Mouse (Mus musculus): ENCODE data around the gene Guk1. TPM values are rescaled to one million over a fixed set of nuclear protein-coding genes. Genes with fewer than 3 reads are reported as not detected.

Guk1 gene
- polyA plus RNA-seq, 1 experiment: 81.0 TPM

DNA sequence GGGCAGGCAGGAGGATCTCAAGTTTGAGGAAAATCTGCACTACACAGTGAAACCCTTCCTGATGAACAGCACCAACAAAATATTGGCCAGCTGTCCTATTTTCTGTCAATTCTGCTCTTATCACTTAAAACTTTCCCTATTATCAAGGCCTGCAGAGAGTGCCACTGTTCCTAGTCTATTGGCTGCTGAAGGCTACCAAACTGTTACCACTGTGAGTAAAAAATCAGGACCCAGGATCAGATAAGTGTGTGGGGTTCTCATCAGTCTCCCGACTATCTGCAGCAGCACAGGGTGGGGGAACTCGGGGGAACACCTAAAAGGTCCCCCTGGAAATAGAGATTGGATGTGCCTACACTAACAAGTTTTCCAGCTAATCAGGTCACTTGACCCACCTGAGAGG, 33.2 kb upstream of the Guk1 start:
- Histone ChIP-seq H3K79me2 (ENCODE audit: control insufficient read depth, insufficient read depth) (peaks cover 90% of the 10 kb centered on the region), H3K27me3 (ENCODE audit: control insufficient read depth, insufficient read depth, insufficient read length) (no peaks in the 10 kb centered on the region), H3ac (ENCODE audit: control insufficient read depth, insufficient read length, low read depth) (no peak overlapping the region), H3K36me3 (ENCODE audit: control insufficient read depth, insufficient read depth) (peaks cover 51% of the 10 kb centered on the region), H3K4me3 (ENCODE audit: insufficient read depth, poor library complexity, severe bottlenecking) (no peak overlapping the region), H3K79me3 (ENCODE audit: low read depth) (peaks cover 82% of the 10 kb centered on the region)
- TF ChIP-seq CEBPB (IDR thresholded peaks at IDR 0.05; ENCODE audit: low read depth) (no peak), MYOD1 (IDR thresholded peaks at IDR 0.05; ENCODE audit: control insufficient read depth, insufficient read length, low read depth) (no peak), CTCF (IDR thresholded peaks at IDR 0.05; ENCODE audit: control insufficient read depth, insufficient read depth, insufficient read length) (no peak)

DNA sequence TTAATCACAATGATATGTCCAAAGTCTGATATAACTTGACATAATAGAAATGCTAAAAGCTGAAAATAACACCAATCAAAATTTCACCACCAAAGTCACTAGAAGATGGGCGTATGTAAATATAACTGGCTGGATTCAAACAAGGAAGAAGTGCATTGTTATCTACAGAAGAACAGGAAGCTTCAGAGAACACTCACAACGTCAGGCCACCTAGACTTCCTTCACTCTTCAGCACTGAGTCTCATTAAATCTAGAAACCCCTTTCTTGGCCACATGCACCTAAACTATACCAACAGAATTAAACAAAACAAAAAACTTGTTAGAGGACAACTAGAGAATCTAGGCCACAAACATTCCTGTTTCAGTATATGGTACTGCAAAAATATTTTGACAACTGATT, 32.5 kb upstream of the Guk1 start:
- TF ChIP-seq USF1 (IDR thresholded peaks at IDR 0.05; ENCODE audit: low read depth): no peak
- TF ChIP-seq MAX (IDR thresholded peaks at IDR 0.05): no peak
- no peak for TF ChIP-seq MYOG (IDR thresholded peaks at IDR 0.05; ENCODE audit: control insufficient read depth, extremely low read depth, insufficient read length)
- no peak for TF ChIP-seq CTCF (IDR thresholded peaks at IDR 0.05; ENCODE audit: control insufficient read depth, insufficient read depth, insufficient read length)
- TF ChIP-seq FOSL1 (IDR thresholded peaks at IDR 0.05; ENCODE audit: insufficient read depth, low read length, poor library complexity, severe bottlenecking): no peak
- no peak for TF ChIP-seq CEBPB (IDR thresholded peaks at IDR 0.05; ENCODE audit: low read depth)
- no peak for TF ChIP-seq MYOD1 (IDR thresholded peaks at IDR 0.05; ENCODE audit: control insufficient read depth, insufficient read length, low read depth)
- H3K4me3 ChIP-seq (ENCODE audit: insufficient read depth, poor library complexity, severe bottlenecking): no peak overlapping the region
- H3ac ChIP-seq (ENCODE audit: control insufficient read depth, insufficient read length, low read depth): no peak overlapping the region
- peaks cover 89% of the 10 kb centered on the region for H3K79me3 ChIP-seq (ENCODE audit: low read depth)
- peaks cover 96% of the 10 kb centered on the region for H3K79me2 ChIP-seq (ENCODE audit: control insufficient read depth, insufficient read depth)
- H3K36me3 ChIP-seq (ENCODE audit: control insufficient read depth, insufficient read depth): peaks cover 58% of the 10 kb centered on the region
- H3K27me3 ChIP-seq (ENCODE audit: control insufficient read depth, insufficient read depth, insufficient read length): no peaks in the 10 kb centered on the region

DNA sequence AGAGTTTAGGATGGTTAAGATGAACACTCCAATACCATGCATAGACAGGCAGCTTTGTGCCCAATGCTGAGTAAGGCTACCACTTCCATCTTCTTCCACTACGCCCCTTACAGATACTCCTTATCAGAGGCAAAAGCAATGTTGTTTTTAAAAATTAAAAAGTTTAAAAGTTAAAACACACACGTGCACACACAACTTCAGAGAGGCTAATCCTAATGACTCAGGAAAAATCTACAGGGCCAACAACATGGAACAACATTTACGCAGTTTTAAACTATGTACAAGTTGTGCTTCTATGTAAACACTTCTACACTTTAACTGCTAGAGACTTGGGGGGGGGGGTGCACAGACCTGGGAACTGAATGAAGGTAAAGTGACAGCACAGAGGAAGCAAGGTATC, 32.0 kb upstream of the Guk1 start:
- TF ChIP-seq CEBPB (IDR thresholded peaks at IDR 0.05; ENCODE audit: low read depth) (no peak), FOSL1 (IDR thresholded peaks at IDR 0.05; ENCODE audit: insufficient read depth, low read length, poor library complexity, severe bottlenecking) (no peak), CTCF (IDR thresholded peaks at IDR 0.05; ENCODE audit: control insufficient read depth, insufficient read depth, insufficient read length) (no peak), MYOG (IDR thresholded peaks at IDR 0.05; ENCODE audit: control insufficient read depth, extremely low read depth, insufficient read length) (no peak), MYOD1 (IDR thresholded peaks at IDR 0.05; ENCODE audit: control insufficient read depth, insufficient read length, low read depth) (no peak), USF1 (IDR thresholded peaks at IDR 0.05; ENCODE audit: low read depth) (no peak), MAX (IDR thresholded peaks at IDR 0.05) (no peak)
- no peak overlapping the region for H3ac ChIP-seq (ENCODE audit: control insufficient read depth, insufficient read length, low read depth)
- H3K27me3 ChIP-seq (ENCODE audit: control insufficient read depth, insufficient read depth, insufficient read length): no peaks in the 10 kb centered on the region
- peaks cover 93% of the 10 kb centered on the region for H3K79me3 ChIP-seq (ENCODE audit: low read depth)
- H3K36me3 ChIP-seq (ENCODE audit: control insufficient read depth, insufficient read depth): peaks cover 62% of the 10 kb centered on the region
- H3K4me3 ChIP-seq (ENCODE audit: insufficient read depth, poor library complexity, severe bottlenecking): no peak overlapping the region
- peaks cover 98% of the 10 kb centered on the region for H3K79me2 ChIP-seq (ENCODE audit: control insufficient read depth, insufficient read depth)

DNA sequence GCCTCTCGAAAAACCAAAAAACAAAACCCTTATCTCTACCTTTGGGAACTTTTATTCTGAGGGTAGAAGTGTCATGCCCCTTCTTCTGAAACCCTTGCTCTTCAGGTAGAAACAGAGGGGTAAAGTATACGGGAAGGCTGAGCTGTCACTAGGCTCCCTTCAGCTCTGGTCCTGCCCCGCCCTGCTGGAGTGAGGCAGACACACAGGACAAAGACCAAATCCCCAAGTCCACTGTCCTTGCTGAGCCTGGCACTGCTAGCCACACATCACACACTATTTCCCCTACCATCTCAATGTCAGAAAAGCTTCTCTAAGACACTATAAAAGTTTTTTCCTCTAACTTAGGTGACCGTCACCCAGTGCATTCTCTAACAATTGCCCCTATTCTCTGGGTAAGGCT, 30.3 kb upstream of the Guk1 start:
- Histone ChIP-seq H3K79me2 (ENCODE audit: control insufficient read depth, insufficient read depth) (peaks cover 100% of the 10 kb centered on the region), H3K79me3 (ENCODE audit: low read depth) (peaks cover 100% of the 10 kb centered on the region), H3ac (ENCODE audit: control insufficient read depth, insufficient read length, low read depth) (no peak overlapping the region), H3K27me3 (ENCODE audit: control insufficient read depth, insufficient read depth, insufficient read length) (no peaks in the 10 kb centered on the region), H3K4me3 (ENCODE audit: insufficient read depth, poor library complexity, severe bottlenecking) (no peak overlapping the region), H3K36me3 (ENCODE audit: control insufficient read depth, insufficient read depth) (peaks cover 79% of the 10 kb centered on the region)
- no peak for TF ChIP-seq MYOG (IDR thresholded peaks at IDR 0.05; ENCODE audit: control insufficient read depth, extremely low read depth, insufficient read length)
- TF ChIP-seq MYOD1 (IDR thresholded peaks at IDR 0.05; ENCODE audit: control insufficient read depth, insufficient read length, low read depth): no peak
- TF ChIP-seq CEBPB (IDR thresholded peaks at IDR 0.05; ENCODE audit: low read depth): no peak
- TF ChIP-seq MAX (IDR thresholded peaks at IDR 0.05): no peak
- TF ChIP-seq USF1 (IDR thresholded peaks at IDR 0.05; ENCODE audit: low read depth): no peak
- TF ChIP-seq FOSL1 (IDR thresholded peaks at IDR 0.05; ENCODE audit: insufficient read depth, low read length, poor library complexity, severe bottlenecking): no peak

DNA sequence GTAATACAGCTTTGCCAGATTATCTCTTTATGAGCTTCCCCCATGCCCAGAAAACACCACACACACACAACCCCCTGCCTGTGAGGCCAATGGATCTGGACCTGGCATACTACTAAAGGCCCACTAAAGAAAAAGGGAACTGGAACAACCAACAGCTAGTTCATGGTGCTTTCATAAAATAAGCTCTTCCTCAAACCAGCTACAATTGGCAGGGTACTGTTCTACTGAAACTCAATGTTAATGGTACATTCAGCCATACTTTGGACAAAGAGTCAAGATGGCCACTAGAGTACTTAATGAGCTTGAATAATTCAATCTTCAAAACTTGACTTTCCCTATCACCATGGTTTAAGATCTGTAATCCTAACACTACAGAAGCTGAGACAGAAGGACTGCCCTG, 29.6 kb upstream of the Guk1 start:
- H3K36me3 ChIP-seq (ENCODE audit: control insufficient read depth, insufficient read depth): peaks cover 86% of the 10 kb centered on the region

DNA sequence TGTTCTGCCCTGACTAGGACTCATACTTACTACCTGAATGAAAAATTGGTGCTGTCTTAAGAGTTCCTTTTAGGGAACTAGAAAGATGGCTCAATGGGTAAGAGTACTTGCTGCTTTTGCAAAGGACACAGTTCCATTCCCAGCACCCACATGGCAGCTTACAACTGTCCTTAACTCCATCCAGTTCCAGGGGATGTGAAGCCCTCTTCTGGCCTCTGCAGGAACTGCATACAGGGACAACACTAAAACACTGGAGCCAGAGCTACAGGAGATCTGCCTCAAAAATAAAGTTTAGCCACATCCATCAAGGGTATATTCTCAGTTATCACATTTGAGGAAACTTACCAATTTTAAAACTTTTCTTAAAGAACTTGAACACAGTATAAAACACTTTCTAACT, 27.1 kb upstream of the Guk1 start:
- Histone ChIP-seq H3K79me2 (ENCODE audit: control insufficient read depth, insufficient read depth) (peaks cover 100% of the 10 kb centered on the region), H3K36me3 (ENCODE audit: control insufficient read depth, insufficient read depth) (peaks cover 97% of the 10 kb centered on the region), H3K27me3 (ENCODE audit: control insufficient read depth, insufficient read depth, insufficient read length) (no peaks in the 10 kb centered on the region), H3K4me3 (ENCODE audit: insufficient read depth, poor library complexity, severe bottlenecking) (no peak overlapping the region), H3ac (ENCODE audit: control insufficient read depth, insufficient read length, low read depth) (no peak overlapping the region), H3K79me3 (ENCODE audit: low read depth) (peaks cover 100% of the 10 kb centered on the region)
- TF ChIP-seq FOSL1 (IDR thresholded peaks at IDR 0.05; ENCODE audit: insufficient read depth, low read length, poor library complexity, severe bottlenecking): no peak
- no peak for TF ChIP-seq MYOD1 (IDR thresholded peaks at IDR 0.05; ENCODE audit: control insufficient read depth, insufficient read length, low read depth)
- no peak for TF ChIP-seq MAX (IDR thresholded peaks at IDR 0.05)
- no peak for TF ChIP-seq CTCF (IDR thresholded peaks at IDR 0.05; ENCODE audit: control insufficient read depth, insufficient read depth, insufficient read length)
- TF ChIP-seq USF1 (IDR thresholded peaks at IDR 0.05; ENCODE audit: low read depth): no peak
- no peak for TF ChIP-seq MYOG (IDR thresholded peaks at IDR 0.05; ENCODE audit: control insufficient read depth, extremely low read depth, insufficient read length)
- no peak for TF ChIP-seq CEBPB (IDR thresholded peaks at IDR 0.05; ENCODE audit: low read depth)

More for the DNA sequence above, 29.6 kb upstream of the Guk1 start:
- no peak overlapping the region for H3ac ChIP-seq (ENCODE audit: control insufficient read depth, insufficient read length, low read depth)
- H3K79me3 ChIP-seq (ENCODE audit: low read depth): peaks cover 100% of the 10 kb centered on the region
- no peak for TF ChIP-seq CEBPB (IDR thresholded peaks at IDR 0.05; ENCODE audit: low read depth)
- TF ChIP-seq CTCF (IDR thresholded peaks at IDR 0.05; ENCODE audit: control insufficient read depth, insufficient read depth, insufficient read length): no peak
- TF ChIP-seq FOSL1 (IDR thresholded peaks at IDR 0.05; ENCODE audit: insufficient read depth, low read length, poor library complexity, severe bottlenecking): no peak
- TF ChIP-seq MYOG (IDR thresholded peaks at IDR 0.05; ENCODE audit: control insufficient read depth, extremely low read depth, insufficient read length): no peak
- no peak for TF ChIP-seq USF1 (IDR thresholded peaks at IDR 0.05; ENCODE audit: low read depth)
- no peak for TF ChIP-seq MYOD1 (IDR thresholded peaks at IDR 0.05; ENCODE audit: control insufficient read depth, insufficient read length, low read depth)
- no peak for TF ChIP-seq MAX (IDR thresholded peaks at IDR 0.05)
- H3K4me3 ChIP-seq (ENCODE audit: insufficient read depth, poor library complexity, severe bottlenecking): no peak overlapping the region
- no peaks in the 10 kb centered on the region for H3K27me3 ChIP-seq (ENCODE audit: control insufficient read depth, insufficient read depth, insufficient read length)
- H3K79me2 ChIP-seq (ENCODE audit: control insufficient read depth, insufficient read depth): peaks cover 100% of the 10 kb centered on the region

Measured in C2C12 (cell line).